Mouse (Mus musculus) kidney, adult 2 months (tissue): ENCODE results near the gene Vars.

Source experiments
- CTCF ChIP-seq: fragments of 200-500 bp; conservative IDR thresholded peaks from 2 replicates; pipeline ENCODE4 v1.5.1; 2011; ENCODE audit warnings: low read depth, mild to moderate bottlenecking, control low read depth, low read length, moderate library complexity, mixed read lengths; ENCODE audit not compliant: insufficient read depth, insufficient read length
- POLR2A ChIP-seq: fragments of 200-500 bp; IDR thresholded peaks from one replicate; pipeline ENCODE4 v1.6.1; 2011; ENCODE audit warnings: low read depth, low read length, control low read depth

DNA sequence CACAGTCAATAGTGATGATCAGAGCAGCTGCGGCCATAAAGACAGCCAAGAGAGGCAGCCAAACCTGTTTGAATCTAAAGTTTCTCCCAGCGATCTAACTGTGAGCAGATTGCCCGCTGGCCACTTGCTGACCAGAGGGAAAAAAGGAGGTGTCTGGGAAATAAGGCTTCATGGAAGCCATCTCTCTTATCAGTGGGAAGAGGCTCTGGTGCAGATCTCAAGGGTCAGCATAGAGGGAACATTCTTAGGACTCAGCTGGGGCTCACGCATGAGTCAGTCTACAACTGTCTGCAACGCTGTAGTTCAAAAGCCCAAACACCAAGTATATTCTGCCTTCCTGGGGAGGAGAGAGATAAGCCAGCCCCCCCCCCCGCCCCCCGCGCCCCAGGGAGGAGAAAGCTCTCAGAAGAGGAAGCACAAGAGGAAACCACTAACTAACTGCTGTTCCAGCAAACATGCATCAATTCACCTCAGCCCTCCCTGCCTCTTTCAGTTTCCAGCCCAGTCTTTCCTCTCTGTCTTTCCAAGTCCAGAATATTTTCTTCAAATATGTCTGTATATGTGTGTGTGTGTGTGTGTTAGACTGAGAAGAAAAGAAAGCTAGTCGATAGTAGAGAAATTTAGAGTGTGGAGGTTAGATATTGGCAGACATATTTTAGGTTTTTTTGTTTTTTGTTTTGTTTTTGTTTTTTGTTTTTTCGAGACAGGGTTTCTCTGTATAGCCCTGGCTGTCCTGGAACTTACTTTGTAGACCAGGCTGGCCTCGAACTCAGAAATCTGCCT, 47.6 kb downstream of the Vars start:
- TF ChIP-seq POLR2A (no peak), CTCF (no peak)
